Mouse (Mus musculus) testis, postnatal 14 days (tissue): ENCODE data around the gene Gnaq.

Experiments used
- DNase-seq: peaks from one replicate; pipeline ENCODE4 v3.0.0; 2021; ENCODE audit warnings: low spot score

The Gnaq gene

DNA sequence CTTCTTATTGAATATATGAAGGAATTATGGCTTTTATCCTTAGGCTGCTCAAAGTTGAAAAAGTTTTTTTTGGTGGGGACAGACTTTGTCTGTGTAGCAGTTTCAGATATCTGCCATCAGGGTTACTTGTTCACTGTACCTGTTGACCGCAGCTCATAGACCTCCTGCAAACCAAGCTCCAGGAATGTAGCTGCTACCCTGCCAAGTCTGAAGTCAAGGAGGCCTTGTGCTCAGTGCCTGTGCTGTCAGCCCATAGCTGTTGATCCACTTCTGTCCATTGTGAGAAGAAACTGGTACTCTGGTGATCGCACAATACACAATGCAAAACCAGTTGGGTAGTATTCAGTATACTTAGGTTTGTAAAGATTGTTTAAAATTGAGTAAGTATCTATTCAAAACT is 68.7 kb downstream of the Gnaq start:
- DNase-seq = no peak

DNA sequence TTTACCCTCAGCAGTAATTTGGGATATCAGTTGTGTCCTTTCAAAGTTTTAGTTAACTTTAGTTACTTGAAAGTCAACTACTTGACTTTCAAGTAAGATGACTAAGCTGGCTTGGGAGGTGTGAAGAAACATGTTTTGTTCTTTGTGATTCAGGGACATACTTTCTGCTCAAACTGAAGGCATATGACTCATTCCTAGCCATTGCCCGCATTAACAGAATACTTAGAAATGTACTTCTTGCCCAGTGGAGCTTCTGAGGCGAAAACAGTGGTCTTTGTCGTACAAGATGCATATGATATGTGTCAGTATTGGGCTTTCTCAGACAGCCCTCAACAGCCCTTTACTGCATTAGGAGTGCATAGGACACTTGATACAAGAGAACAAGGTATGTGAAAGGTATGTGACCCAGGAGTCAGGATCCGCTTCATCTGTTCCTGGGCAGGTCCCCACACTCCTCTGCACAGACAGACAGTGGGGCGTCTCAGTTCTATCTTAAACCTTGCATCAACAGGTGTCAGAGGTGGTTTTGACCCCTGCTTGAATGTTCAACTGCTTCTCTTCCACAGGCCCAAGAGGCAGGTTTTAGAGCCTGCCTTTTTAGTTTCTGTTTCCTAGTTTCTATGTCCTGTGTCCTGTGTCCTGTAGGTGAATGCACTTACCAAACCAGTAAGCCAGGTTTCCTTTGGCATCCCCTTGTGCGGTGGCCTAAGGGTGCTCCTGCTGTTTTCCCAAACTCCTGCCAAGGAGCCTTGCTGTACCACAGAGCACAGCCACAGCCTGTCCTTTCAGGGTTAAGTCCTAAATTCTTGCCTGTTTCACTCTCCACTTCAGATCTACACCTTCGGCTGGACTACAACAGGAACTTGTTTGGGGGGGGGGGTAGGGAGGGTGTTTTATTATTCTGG is 72.4 kb downstream of the Gnaq start:
- no peak for DNase-seq

DNA sequence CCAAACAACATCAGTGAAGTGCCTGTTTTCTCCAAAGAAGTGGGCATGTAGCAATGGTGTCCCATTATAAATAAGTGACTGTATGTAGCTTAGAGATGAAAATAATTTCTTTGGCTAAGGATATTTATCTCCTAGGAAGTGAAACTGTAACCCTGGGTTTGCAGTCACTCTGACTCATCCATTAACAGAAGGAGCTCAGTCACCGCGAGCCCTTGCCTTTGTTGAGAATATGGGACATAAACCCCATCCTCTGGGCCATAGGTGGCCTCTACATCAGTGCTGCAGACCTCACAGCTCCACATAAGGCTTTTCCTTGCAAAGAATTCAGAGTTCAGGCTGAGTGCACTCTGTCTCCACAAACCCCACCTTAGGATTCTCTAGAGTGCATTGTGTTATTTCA is 77.0 kb downstream of the Gnaq start:
- no peak for DNase-seq

DNA sequence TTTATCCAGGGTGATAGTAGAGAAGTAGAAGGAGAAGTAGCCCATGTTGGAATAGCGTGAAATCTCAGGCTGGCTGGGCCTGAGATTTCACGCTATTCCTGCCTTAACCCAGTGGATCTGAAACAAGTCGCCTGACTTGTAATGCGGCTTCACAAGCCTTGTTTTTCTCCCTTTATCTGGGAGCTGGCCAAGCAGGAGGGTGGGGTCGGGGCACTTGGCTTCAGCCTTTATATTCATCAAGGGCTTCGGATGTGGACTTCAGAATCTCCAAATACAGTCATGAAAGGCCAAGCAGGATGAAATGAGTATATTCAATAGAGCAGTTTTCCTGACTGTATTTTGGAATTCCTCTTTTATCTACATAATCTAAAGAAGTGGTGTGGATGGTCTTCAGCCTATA is 82.3 kb downstream of the Gnaq start:
- peak; percentile 34 for DNase-seq

DNA sequence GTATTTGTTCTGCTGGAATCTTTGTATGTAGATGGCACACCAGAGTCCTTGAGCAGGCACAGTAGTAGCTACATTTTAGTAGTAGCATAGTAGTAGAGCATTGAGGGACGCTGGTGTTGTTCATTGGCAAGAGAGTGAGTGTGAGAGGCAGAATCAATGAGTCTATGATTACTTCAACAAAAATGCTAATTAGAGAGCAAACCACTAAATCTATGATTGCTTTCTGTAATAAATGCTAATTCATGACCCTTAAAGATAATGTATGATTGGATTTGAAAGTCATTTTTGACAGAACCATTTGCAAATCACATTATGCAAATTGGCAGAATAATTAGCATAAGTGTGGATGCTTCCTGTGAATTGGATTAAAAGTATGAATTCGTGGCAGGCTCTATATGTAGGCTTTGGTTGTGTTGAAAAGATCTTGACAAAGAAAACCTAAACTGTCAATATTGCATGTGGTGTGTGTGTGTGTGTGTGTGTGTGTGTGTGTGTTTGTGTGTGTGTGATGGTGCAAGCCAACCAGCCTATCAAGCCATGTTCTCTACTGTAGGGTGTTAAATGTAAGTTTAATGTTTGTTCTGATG is 82.9 kb downstream of the Gnaq start:
- no peak for DNase-seq

DNA sequence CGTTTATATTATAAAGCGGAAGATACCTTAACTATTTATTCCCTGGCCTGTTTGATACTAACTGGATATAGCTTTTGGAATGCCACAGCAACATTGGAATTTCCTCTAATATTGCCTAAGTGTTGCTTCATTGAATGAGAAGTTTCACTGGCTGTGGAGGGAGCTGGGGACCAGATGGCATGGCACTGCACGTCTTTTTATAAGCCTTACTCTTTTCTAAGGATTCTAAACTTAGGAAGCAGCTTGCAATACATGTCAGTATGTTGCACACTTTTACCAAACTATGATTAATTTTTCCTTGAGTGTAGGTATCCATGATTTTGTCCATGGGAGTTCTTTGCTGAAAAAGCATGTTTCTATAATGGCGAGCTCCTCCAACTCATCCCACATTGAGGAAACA is 87.3 kb downstream of the Gnaq start:
- no peak for DNase-seq

DNA sequence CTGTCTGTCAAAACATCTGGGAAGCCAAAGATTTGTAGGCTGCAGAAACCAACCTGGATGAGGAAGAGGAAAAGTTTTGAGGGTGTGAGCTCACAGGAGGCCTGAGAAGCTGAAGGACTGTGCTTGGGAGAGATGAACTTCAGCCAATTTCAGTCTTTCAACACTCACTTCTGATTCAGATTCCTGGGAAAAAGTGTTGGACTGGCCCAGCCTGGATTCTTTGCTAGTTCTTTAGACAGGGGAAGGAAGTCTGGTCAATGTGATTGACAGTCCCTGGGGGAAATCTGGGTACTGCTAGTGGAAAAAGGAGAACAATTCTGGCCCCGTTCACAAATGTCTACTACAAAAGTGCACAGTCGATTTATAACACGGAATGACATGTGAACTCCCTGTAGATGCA is 89.9 kb downstream of the Gnaq start:
- no peak for DNase-seq

DNA sequence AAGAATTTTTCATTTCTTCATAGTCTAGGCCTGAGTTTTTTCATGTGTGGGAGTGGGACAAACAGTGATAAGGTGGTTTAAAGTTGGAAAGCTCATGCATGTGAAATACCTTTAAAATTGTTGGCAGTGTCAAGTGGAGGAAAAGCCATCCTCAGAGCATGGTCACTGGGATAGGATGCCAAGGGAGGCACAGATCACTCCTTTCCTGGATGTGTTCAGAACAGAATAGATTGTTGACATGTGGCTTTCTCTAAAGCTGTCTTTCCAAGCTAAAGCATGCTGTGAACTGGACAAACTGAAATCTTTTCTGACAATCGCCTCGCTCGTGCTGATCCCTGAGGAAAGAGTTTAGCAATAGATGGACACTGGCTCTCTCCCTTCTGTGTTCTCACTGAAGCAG is 90.5 kb downstream of the Gnaq start:
- DNase-seq = no peak

DNA sequence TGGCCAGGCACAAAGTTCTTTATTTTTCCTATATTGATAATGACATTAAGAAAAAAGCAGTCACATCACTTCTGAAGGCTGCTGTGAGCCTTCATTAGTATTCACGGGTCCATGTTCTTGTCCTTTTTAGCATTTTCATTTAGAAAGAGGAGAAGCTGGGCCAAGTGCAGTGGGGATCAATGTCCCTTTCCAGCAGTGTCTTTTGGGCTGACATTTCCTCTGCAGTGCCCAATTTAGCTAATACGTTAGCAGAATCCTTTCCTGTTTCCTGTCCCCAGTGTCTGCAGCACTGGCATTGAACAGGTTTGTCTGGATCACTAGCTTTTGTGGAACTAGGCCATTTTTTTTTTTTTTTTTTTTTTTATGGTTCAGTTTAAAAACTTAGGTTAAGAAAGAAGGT is 92.2 kb downstream of the Gnaq start:
- DNase-seq = no peak

DNA sequence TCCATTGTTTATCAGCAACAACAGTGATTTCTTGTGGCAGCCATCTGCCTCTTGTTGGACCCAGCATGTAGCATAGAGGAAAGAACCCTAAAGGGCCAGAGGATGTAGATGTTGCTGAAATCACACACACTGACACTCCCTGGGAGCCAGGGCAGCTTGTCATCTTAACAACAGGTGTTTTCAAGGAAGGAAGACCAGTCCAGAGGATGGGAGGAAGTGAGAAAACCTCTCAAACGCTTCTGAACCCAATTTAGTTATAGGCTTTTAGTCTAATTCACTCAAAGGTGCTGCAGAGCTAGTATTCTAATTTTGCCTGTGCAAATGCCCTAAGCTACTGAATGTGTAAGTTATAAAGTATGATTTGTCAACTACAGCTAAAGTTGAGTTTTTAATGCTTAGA is 99.0 kb downstream of the Gnaq start:
- no peak for DNase-seq

DNA sequence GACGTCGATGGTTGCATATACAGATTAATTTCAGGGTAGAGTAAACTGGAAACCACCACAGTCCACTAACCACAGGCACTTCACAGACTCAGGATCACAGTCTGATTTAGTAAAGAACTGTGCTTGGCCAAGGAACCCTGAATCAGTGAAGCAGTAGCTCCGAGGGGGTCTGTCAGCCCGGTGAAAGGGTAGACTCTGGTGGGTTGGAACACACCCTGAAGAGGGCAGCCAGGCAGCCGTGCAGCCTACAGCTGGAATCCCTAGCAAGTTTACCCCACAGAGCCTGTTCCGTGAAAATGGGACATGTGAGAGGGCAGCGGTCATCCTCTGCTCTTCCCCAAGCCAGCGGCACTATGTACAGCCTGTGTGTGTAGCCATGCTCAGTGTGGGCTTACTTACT is 103.0 kb downstream of the Gnaq start:
- no peak for DNase-seq

DNA sequence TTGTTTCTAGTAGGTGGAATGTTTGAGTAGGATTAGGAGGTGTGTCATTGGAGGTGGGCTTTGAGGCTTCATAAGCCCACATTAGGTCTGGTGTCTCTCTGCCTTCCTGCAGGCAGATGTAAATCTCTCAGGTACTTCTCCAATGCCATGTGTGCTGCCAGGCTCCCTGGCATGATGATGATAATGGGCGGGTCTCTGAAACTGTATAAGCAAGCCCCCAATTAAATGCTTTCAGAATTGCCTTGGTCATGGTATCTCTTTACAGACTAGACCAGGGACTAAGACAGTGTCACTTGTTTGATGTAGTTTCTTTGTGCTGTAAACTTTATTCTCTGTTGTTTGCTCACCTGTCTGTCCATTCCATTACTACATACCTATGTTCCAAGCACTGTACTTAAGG is 104.4 kb downstream of the Gnaq start:
- no peak for DNase-seq

DNA sequence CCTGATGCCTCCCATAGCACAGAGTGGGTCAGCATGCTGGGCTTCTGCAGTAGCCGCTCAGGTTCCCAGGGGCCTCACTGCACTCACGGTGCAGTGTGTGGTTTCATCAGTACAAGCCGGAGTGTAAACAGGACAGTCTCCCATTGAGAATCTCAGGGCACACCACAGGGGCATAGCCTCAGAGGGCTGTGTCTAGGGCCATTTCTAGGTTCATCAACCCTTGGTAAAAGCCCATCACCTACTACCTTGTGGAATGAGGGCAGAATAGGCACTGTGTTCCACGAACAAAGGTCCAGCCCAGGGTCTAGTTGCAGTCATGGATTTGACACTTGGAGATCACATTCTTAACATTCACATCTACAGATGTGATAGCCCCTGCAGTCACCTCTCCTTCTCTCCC is 105.4 kb downstream of the Gnaq start:
- no peak for DNase-seq

DNA sequence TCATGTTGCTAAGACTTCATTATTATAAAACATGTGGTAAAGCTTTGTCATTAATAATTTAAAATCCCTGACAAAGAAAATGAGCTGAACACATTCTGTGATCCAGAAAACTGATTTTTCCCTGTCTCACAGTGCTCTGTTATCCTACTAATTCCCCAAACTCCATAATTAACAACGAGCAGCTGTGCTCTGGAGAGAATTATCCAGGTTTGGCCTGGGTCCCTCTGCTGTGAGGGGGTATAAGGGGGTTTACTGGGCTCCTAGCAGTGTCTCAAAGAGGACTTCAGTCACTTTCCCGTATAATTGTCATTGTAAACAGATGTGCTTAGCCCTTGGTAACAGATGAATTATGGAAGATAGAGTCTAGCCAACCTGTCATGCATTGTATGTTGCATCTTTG is 105.9 kb downstream of the Gnaq start:
- no peak for DNase-seq

DNA sequence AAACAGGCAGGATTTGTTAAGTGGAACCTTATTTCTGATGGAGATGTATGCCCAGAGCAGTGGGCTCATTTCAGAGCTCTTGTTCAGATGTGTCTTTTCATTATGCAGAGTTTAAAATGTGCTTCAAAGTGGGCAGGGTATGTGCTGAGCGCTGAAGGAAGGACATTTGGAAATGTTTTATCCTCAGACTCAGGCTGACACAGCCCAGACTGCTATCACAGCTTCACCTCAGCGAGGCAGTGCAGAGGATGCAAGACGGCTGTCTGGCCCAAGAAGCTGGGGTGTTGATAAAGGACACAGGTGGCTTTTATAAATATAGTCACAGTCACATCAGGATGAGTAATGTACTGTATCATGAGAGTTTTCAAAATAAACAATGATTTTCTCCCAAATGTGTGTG is 110.1 kb downstream of the Gnaq start:
- no peak for DNase-seq

DNA sequence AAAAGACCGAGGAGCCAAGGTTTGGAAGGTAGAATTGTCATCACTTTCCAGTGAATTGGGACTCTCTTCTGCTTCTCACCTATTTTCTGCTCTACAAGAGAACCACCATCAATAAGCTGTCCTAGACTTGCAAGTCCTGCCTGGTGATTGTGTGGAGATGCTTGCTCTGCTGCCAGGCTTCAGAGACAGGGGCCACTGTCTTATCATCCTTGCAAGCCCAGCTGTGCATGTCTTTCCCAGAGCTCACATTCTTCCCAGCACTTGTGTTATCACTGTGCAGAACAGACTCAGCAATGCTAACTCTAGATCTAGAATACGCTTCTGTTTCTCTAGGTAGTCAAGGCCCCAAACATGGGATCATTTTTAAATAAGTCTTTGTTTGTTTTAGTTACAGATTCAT is 116.4 kb downstream of the Gnaq start:
- DNase-seq = no peak

DNA sequence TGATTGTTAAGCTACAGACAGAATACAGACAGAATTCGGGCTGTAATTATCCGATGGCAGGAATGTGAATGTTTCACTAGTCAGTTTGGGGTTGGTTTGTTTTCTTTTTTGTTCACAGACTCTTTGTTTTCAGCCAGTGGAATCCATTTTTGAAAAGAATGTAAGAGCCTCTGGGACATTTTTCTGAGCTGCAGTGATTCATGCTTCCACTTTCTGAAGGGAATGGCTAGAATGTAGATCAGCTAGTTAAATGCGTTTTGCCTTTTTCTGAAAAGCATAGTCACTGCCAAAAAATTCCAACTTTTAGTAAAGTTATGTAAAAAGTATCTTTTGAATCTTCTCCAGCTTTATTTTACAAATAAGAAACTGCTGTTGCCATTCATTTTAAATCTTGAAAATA is 118.3 kb downstream of the Gnaq start:
- no peak for DNase-seq

DNA sequence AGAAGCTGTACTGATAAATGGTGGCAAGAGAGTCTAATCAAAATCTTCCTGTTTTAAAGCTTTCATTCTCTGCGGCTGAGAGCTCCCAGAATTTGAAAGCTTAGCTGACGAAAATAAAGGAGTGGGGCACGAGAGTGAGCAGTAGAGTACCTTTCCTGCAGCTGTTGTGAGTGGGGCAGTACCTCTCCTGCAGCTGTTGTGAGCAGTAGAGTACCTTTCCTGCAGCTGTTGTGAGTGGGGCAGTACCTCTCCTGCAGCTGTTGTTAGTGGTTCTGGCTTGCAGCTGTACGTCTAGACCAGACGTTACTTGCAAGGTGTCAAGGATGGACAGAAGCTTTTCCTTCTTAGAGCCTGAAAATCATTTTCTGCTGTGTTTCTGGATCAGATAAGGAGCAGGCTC is 119.2 kb downstream of the Gnaq start:
- no peak for DNase-seq

DNA sequence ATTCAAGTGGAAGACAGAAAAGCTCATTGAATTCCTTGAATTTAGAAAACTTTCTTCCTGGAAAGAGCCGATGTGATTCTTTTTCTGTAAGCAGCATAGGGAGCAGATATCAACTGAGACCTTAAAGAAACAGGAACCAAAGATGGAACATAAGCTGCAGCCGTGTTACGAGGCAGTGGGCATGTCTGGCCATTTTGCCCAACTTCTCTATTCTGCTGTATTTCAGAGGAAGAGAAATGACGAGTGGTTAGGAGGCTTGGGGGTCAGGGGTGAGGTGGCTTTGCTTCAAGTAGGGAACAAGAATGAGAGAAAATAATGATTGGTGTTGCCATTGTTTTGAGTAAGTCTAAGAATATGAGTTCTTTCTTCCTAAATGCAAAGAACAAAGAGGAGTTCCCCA is 120.1 kb downstream of the Gnaq start:
- DNase-seq = no peak

DNA sequence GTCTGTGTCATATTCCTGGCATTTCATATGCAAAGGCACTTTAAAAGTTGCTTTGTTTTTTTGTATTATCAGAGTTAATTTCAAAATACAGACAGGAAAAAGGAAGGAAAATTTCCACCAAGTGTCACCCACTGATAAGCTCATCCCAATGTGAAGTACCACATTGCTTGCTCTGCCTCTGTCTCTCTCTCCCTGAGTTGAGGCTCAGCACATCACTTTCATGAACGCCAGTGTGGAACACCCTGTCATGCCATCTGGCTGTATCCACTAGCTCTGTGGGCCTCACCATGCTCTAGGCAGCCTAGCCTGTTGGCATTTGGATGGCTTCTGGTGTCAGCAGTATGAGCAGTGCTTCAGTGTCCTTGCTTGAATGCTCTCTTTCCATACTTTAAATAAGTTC is 122.2 kb downstream of the Gnaq start:
- DNase-seq = no peak

DNA sequence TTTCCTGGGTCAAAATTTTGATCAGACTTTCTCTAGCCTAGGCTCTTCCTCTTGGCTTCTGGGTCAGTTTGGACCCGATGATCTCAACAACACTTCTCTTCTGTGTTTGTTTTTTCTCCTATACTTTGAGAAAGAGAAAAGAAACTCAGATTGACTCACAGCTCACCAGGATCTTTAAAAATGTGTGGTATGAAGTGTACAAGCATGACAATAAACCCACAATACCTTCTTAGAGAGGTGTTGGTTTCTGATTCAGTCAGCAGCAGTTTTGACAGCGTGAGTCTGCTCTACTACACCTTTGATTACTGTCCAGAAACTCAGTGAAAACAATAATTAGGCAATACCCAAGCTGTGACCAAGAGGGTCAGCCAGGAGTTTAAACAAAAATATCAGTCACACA is 122.7 kb downstream of the Gnaq start:
- no peak for DNase-seq

DNA sequence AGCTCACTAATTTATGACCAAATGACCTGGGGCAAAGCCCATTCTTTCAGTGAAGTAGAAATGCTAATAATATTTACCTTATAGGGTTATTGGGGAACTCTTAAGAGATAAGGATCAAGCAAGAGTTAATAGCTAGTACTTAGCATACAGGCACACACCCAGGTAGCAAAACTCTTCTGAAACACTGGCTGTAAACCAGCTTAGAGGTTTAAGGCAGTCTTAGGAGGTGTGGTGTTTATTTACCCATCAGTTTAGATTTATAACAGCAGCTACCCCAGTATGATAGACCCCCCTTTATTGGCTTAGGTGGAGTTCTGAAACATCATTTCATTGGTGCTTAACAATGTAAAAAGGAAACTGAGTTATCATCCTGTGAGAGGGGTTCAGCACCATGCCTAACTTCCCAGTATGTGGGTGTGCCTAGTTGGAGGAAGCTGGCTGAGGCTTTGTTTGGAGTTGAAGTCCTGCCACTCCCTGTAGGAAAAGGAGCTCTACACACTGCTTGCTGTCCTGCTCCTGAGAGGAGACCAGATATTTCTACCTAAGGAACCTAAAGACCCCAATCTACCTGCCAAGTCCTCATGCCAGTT is 126.2 kb downstream of the Gnaq start:
- no peak for DNase-seq

DNA sequence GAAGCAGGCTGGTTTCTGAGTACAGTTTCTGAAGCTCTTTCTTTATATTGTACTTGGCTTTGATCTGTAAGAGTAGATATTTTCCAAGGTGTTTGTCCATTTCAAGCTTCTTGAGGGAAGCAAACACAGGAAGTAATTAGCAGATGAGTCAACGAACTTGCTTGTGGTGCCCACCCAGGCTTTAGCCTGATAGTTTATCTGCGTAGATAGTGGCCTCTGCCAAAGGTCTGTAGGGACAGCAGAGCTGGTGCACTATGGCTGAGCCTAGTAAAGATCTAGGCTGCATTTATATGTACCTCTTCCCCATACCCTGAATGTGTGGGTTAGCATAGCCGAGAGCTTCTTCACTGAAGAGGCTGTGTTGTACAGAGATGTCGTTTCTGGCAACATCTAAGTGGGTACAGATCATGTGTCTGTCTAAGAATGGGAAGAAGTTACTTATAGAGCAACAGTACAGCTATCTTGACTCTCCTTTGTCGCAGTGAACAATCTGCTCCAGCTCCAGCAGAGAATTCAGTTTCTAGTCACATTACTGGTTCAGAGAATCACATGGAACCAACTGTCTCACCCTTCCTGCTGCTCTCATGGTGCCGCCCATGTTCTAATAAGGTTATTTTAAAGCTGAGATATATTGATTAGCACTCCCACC is 127.3 kb downstream of the Gnaq start:
- no peak for DNase-seq
